Mouse (Mus musculus): ENCODE data around the gene Rbp3. TPM values are rescaled to one million over a fixed set of nuclear protein-coding genes. Genes with fewer than 3 reads are reported as not detected.

The Rbp3 gene
- under 1 TPM in 1 of 4 experiments, not detected in 3; 0.32 TPM for total RNA-seq (2022)

GRCm38 (mm10) chr14:33953761-33954160 is at the start of gene Rbp3:
Gene Rbp3, plus strand, starts transcription at chr14:33954003.
- DNase-seq (ENCODE audit: low spot score in 2 of 2) = no peak

- no peak for DNase-seq (ENCODE audit: low spot score in 2 of 2)
These were observed 49.0 kb upstream of the Rbp3 start for GRCm38 (mm10) chr14:33904851-33905250.

GRCm38 (mm10) chr14:33913727-33914126 is 40.1 kb upstream of the Rbp3 start:
- no peak for DNase-seq (ENCODE audit: low spot score in 2 of 2)

- DNase-seq (ENCODE audit: low spot score in 2 of 2) = no peak
These were observed 39.6 kb upstream of the Rbp3 start for GRCm38 (mm10) chr14:33914206-33914605.

- DNase-seq (ENCODE audit: low spot score in 2 of 2) = no peak
These were observed 32.9 kb upstream of the Rbp3 start for GRCm38 (mm10) chr14:33920727-33921559.

GRCm38 (mm10) chr14:33922771-33923167 is 31.0 kb upstream of the Rbp3 start:
- DNase-seq (ENCODE audit: low spot score in 2 of 2) = no peak

- DNase-seq (ENCODE audit: low spot score in 2 of 2) = peak; percentile 18 to 29
These were observed 30.4 kb upstream of the Rbp3 start, which contains the start of gene Gdf10 for GRCm38 (mm10) chr14:33923168-33924070. Gene Gdf10, plus strand, starts transcription at chr14:33923587.

GRCm38 (mm10) chr14:33931853-33932252 is 21.9 kb upstream of the Rbp3 start:
- DNase-seq (ENCODE audit: low spot score in 2 of 2) = no peak

- DNase-seq (ENCODE audit: low spot score in 2 of 2) = peak in 1 of 2 experiments; percentile 30
These were observed 20.7 kb upstream of the Rbp3 start for GRCm38 (mm10) chr14:33932935-33933703.

- DNase-seq (ENCODE audit: low spot score in 2 of 2) = peak in 1 of 2 experiments; percentile 50
These were observed 20.0 kb upstream of the Rbp3 start for GRCm38 (mm10) chr14:33933778-33934317.

- peak; percentile 39 to 59 for DNase-seq (ENCODE audit: low spot score in 2 of 2)
These were observed 14.7 kb upstream of the Rbp3 start for GRCm38 (mm10) chr14:33939117-33939516.

GRCm38 (mm10) chr14:33940739-33941138 is 13.1 kb upstream of the Rbp3 start, which contains the start of gene Gdf2:
Gene Gdf2, plus strand, starts transcription at chr14:33941039.
- no peak for DNase-seq (ENCODE audit: low spot score in 2 of 2)

GRCm38 (mm10) chr14:33942222-33942621 is 11.6 kb upstream of the Rbp3 start:
- no peak for DNase-seq (ENCODE audit: low spot score in 2 of 2)

GRCm38 (mm10) chr14:33946125-33946524 is 7.7 kb upstream of the Rbp3 start:
- DNase-seq (ENCODE audit: low spot score in 2 of 2) = no peak

GRCm38 (mm10) chr14:33952233-33952981 is 1.4 kb upstream of the Rbp3 start:
- DNase-seq (ENCODE audit: low spot score in 2 of 2) = no peak

- DNase-seq (ENCODE audit: low spot score in 2 of 2) = no peak
These were observed 2.3 kb downstream of the Rbp3 start for GRCm38 (mm10) chr14:33956055-33956454.

- no peak for DNase-seq (ENCODE audit: low spot score in 2 of 2)
These were observed 4.4 kb downstream of the Rbp3 start for GRCm38 (mm10) chr14:33958186-33958585.

- no peak for DNase-seq (ENCODE audit: low spot score in 2 of 2)
These were observed 5.0 kb downstream of the Rbp3 start for GRCm38 (mm10) chr14:33958841-33959240.

GRCm38 (mm10) chr14:33959341-33959740 is 5.5 kb downstream of the Rbp3 start:
- DNase-seq (ENCODE audit: low spot score in 2 of 2) = no peak

- DNase-seq (ENCODE audit: low spot score in 2 of 2) = no peak
These were observed 11.9 kb downstream of the Rbp3 start for GRCm38 (mm10) chr14:33965675-33966074.

All from left cerebral cortex, adult 8-10 months (tissue).